Comparison of ENCODE assay signal across 8 mouse cellular contexts in genomic region chr15:103537822-103538213, GRCm38 (mm10). TPM values are rescaled to one million over a fixed set of nuclear protein-coding genes. Genes with fewer than 3 reads are reported as not detected.
DNase-seq lines count a peak whose midpoint lies in the region; ATAC-seq lines count a peak whose summit lies in the region.

Gene Ppp1r1a, minus strand, starts transcription at chr15:103538003.

- peaks cover 23% of the 10 kb centered on the region for H3K4me1 ChIP-seq in hindbrain, embryonic 12.5 days

- under 1% methylated on average over 36 of the region's 36 CpGs for WGBS in hindbrain, embryonic 12.5 days

- DNase-seq in R1 (ENCODE audit: low read depth, low spot score): peak; percentile 80
- DNase-seq in cerebellum, adult 18-20 months: peak; percentile 41 to 66
- DNase-seq in forelimb bud, embryonic 11.5 days (ENCODE audit: low read depth, low spot score): peak; percentile 48
- DNase-seq in layer of hippocampus, postnatal 36 days: peak; percentile 74
- DNase-seq in lung, postnatal 36 days: peak; percentile 15
- DNase-seq in skeletal muscle tissue, adult 2 months (ENCODE audit: low read depth, low spot score): peak; percentile 27
- DNase-seq in natural killer cell, adult 2 months (ENCODE audit: low spot score in 2 of 2): no peak

- H3K9me3 ChIP-seq in hindbrain, embryonic 12.5 days (replicated peaks): no peaks in the 10 kb centered on the region

- H3K4me3 ChIP-seq in hindbrain, embryonic 12.5 days: peak within 1 kb of the TSS; percentile 80

- peak within 1 kb of the TSS; percentile 94 for H3K4me2 ChIP-seq in hindbrain, embryonic 12.5 days (replicated peaks)

- peak; percentile 87 for ATAC-seq in hindbrain, embryonic 12.5 days (ENCODE audit: low FRiP score)

- H3K9ac ChIP-seq in hindbrain, embryonic 12.5 days: peak within 1 kb of the TSS; percentile 85

- no peaks in the 10 kb centered on the region for H3K36me3 ChIP-seq in hindbrain, embryonic 12.5 days

- peaks cover 7% of the 10 kb centered on the region; the same call in 1 of the 2 replicates for H3K27me3 ChIP-seq in hindbrain, embryonic 12.5 days

- peak within 1 kb of the TSS; percentile 44; the same call in 1 of the 2 replicates for H3K27ac ChIP-seq in hindbrain, embryonic 12.5 days

RNA-seq across cellular contexts. Expression of gene Ppp1r1a, which starts in this region (rescaled TPM):
- polyA plus RNA-seq in hindbrain, embryonic 12.5 days (2016; fragmentation: Nextera tagmentation; extraction: Ambion mirVana): 55.2 and 56.1 TPM in 2 replicates
- 100 to 1,000 TPM in 1 of 2 experiments, 10 to 100 TPM in 1; 99.1 to 123 TPM for total RNA-seq in layer of hippocampus, postnatal 36 days (2021)

Comparison
In these comparisons a context has a peak if more than half of its experiments do, and no peak if none do; other contexts are left out.
1. DNase-seq: peak in R1 (single experiment), cerebellum, adult 18-20 months (2 of 2), forelimb bud, embryonic 11.5 days (single experiment), layer of hippocampus, postnatal 36 days (2 of 2), lung, postnatal 36 days (single experiment) and skeletal muscle tissue, adult 2 months (single experiment); none in natural killer cell, adult 2 months (0 of 2).